Mouse (Mus musculus) cortical plate, adult 2 months (tissue): ENCODE results near the gene Pla2g3.

Experiments
- CTCF ChIP-seq: fragments of 200-500 bp; IDR thresholded peaks from 2 replicates; pipeline ENCODE4 v1.5.1; 2011; ENCODE audit warnings: mild to moderate bottlenecking, control low read depth, low read length; ENCODE audit not compliant: insufficient read depth; ENCODE audit errors: extremely low read depth
- POLR2A ChIP-seq: fragments of 200-500 bp; IDR thresholded peaks from 2 replicates; pipeline ENCODE4 v1.6.1; 2011; ENCODE audit warnings: mild to moderate bottlenecking, low read length, control low read depth; ENCODE audit not compliant: insufficient read depth; ENCODE audit errors: extremely low read depth

GRCm38 (mm10) chr11:3525560-3525959 is 37.5 kb downstream of the Pla2g3 start:
- TF ChIP-seq CTCF (no peak), POLR2A (no peak)
